Mouse (Mus musculus): Measurements from ENCODE around the gene Mei1.
A peak's percentile ranks its signal among the peaks of the same experiment; 100 is the strongest.

The Mei1 gene

DNA sequence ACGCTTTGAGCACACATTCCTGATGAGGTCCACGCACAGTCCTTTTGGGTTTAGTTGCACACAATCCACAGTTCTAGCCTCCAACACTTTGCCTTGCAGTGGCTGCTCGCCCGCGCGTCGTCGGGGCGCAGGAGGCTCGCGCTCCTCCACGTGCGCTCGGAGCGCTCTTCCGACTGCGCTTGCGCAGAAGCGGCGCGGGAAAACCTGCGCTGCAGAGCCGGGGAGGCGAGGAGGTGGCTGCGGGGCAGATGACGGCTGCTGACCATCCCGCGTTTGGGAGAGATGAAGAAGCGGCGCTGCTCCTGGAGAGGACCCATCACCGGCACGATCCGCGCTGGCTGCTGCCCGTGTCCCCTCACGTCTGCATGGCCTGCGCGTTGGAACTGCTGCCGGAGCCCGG, at the start of gene Mei1:
Gene Mei1, plus strand, starts transcription at position 99 of the 400 bp plus-strand sequence.
- peak; percentile 33 for DNase-seq (ENCODE audit: extremely low spot score, low spot score)

DNA sequence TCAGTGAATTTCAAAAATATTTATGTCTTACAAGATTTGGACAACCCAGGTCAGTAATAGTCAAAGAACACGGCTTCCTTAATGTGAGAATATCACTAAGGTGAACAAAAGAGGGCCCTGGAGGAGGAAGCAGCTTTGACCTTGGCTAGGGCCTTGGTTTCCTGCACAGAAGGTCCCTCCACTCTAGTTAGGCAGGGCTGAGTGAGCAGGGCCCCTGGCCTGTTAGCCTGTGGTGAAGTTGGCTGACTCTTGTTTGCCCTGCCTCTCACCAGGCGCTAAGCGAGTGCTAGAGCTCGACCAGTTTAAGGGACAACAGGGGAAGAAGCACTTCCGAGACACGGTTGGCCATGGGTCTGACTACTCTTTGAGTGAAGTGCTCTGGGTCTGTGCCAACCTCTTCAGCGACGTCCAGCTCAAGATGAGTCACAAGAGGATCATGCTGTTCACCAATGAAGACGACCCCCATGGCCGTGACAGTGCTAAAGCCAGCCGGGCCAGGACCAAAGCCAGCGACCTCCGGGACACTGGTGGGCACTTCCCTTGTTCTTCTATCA, 47.2 kb upstream of the Mei1 start:
- DNase-seq (ENCODE audit: extremely low spot score, low spot score), result no peak

DNA sequence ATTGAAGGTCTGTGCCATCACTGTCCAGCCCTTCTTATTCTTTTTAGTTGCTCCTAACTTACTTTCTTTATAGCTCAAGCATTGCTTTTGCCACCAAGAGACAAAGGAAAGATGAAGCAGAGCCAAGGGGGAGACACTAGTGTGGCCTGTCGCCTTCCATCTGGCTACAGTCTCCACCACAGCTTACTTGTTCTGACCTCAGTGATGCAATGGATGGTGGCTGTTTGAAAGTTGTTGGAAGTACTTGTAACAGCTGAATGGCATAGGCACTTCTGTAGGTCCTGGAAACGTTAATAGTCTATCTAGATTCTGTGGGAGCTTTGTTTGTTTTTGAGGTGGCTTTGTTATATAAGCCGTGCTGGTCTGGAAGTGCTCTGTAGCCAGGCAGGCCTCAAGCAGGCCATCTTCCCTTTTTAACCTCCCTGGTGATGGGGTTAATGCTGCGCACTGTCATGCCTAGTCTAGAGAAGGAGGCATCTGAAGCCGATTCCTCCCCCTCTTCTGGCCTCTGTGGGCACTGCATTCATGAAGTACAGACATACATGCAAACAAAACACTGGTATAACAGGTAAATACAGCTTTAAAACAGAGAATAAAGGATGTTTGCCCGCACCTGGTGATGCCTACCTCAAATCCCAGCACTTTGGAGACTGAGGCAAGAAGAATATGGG, 45.7 kb upstream of the Mei1 start:
- no peak for DNase-seq (ENCODE audit: extremely low spot score, low spot score)

DNA sequence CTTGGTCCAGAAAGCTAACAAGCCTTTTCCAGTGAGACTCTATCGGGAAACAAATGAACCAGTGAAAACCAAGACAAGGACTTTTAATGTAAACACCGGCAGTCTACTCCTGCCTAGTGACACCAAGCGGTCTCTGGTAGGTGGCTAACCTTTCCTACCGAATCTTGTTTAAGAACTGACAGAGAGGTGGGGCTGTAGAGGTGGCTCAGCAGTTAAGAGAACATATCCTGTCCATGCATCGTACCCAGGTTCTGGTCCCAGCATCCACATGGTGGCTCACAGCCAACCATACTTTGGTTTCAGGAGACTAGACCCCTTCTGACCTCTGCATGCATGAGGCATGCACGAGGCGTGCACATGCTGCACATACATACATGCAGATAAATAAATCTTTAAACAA, 42.5 kb upstream of the Mei1 start:
- DNase-seq (ENCODE audit: extremely low spot score, low spot score), result no peak

GRCm38 (mm10) chr15:82027726-82028125, 42.1 kb upstream of the Mei1 start:
- no peak for DNase-seq (ENCODE audit: extremely low spot score, low spot score)

DNA sequence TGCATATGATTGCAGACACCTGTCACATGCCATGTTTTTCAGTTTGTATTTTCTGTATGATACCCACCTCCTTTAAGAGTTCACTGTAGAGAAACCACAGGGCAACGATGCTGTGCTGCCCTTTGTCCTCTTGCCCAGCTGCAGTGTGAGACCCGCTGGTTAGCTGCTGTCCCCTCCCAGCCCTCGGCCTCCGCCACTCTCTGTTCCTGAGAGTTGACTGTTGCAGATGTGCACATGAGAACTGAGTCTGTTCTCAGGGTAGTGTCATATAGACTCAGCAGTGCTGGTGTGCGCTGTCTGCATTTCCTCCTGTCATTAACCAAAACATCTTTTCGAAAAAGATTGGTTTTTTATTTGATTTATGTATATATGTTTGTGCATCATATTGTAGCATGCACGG, 37.4 kb upstream of the Mei1 start:
- no peak for DNase-seq (ENCODE audit: extremely low spot score, low spot score)

DNA sequence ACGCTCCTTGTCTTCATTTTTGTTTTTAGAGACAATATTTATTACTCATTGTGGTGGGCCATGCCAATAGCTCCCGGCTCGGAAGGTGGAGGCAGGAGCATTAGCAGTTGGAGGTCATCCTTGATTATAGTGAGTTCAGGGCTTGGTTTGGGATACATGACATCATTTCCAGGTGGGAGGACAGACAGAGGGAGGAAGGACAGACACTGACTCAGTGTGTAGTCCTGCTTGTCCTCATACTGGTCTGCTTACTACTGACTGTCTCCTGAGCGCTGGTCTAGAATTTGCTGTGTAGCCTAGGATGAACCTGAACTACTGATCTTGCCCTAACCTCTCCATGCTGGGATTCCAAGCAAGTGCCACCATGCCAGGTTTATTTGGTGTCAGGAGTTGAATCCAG, 36.0 kb upstream of the Mei1 start, which contains the start of gene Desi1:
Gene Desi1, minus strand, starts transcription at position 101 of the 400 bp plus-strand sequence.
- DNase-seq (ENCODE audit: extremely low spot score, low spot score), result no peak

DNA sequence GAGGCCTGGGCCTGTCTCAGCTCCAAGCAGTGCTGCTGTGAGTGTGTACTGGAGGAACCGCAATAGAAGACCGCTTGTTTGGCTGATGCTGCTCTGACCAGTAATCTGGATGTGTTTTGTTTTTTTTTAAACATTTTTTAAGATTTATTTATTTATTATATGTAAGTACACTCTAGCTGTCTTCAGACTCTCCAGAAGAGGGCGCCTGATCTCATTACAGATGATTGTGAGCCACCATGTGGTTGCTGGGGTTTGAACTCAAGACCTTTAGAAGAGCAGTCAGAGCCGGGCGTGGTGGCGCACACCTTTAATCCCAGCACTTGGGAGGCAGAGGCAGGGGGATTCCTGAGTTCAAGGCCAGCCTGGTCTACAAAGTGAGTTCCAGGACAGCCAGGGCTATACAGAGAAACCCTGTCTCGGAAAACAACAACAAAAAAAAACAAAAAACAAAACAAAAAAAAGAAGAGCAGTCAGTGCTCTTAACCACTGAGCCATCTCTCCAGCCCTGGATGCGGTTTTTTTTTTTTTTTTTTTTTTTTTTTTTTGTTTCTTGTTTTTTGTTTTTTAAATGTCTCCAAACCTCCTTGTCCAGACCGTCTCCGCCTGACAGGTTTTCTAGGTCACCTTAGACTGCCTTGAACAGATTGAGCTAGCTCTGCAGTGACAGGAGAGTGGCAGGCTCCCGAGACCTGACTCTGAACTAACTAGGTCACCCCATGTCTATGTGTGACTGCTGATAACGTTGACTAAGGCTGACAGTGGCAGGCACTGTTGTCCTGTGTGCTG, 33.7 kb upstream of the Mei1 start:
- no peak for DNase-seq (ENCODE audit: extremely low spot score, low spot score)

DNA sequence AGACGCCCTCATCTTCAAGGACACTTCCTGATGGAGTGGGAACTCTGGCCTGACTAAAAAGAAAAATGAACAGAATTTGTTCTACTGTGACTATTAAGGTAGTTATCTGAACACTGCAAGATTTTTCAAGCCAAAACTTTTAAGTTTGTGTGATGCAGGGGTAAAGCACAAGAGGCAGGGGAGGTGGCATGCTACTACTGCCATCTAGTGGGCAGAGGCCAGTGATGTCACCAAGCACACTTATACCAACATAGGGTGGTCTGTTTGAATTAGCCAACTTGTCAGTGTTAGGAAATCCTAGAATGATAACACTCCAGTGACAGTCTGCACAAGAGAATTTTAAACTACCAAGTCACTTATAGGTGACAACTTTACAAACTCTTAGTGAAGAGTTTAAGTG, 29.1 kb upstream of the Mei1 start:
- DNase-seq (ENCODE audit: extremely low spot score, low spot score), result peak; percentile 46

DNA sequence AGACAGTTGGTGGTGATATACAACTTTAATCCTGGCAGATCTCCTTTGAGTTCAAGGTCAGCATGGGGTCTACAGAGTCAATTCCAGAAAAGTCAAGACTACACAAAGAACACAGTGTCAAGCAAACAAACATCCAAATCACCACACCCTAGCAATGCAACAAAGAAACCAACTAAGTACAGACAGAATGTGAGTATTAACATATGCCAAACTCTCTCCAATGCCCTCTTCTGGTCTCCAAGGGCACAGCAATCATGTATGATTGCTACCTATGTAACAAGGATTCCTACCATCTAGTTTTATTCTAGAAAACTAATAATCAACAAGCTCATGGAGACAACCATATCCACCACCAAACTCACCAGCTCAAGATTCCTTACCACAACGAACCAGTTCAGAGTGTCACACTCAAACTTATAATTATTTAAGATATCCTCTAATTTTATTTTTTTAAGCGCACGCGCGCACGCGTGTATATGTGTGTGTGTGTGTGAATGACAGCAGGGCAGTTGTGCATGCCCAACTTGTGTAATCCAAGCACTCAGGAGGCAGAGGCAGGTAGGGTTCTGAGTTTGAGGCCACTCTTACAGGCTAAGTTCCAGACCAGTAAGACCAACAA, 25.5 kb upstream of the Mei1 start:
- no peak for DNase-seq (ENCODE audit: extremely low spot score, low spot score)

DNA sequence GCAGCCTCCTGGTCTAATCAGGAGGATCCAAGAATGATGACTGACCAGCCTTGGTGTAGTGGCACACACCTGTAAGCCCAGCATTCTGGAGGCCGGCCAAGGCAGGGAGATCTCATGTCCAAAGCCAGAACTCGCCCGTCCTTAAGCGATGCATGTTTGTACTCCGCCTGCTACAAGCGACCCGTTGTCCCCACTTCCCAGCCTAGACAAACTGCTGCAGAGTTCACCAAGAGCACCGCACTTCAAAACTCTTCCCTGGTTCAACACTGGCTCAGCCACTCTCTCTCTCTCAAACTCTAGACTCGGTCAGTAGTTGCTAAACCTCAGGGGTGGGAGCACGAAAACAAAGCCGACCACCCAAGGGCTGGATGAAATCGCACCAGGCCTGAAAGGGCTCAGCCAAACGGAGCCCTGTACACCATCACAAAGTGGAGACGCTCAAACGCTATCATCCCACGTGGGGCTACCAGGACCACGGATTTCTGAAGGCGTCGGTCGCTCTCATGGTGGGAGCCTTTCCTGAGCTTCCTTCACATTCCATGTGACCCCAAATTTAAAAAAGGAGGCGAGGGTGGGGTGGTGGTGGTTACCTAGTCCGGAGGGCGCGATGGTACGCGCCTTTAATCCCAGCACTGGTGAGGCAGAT, 23.4 kb upstream of the Mei1 start:
- DNase-seq (ENCODE audit: extremely low spot score, low spot score), result no peak

DNA sequence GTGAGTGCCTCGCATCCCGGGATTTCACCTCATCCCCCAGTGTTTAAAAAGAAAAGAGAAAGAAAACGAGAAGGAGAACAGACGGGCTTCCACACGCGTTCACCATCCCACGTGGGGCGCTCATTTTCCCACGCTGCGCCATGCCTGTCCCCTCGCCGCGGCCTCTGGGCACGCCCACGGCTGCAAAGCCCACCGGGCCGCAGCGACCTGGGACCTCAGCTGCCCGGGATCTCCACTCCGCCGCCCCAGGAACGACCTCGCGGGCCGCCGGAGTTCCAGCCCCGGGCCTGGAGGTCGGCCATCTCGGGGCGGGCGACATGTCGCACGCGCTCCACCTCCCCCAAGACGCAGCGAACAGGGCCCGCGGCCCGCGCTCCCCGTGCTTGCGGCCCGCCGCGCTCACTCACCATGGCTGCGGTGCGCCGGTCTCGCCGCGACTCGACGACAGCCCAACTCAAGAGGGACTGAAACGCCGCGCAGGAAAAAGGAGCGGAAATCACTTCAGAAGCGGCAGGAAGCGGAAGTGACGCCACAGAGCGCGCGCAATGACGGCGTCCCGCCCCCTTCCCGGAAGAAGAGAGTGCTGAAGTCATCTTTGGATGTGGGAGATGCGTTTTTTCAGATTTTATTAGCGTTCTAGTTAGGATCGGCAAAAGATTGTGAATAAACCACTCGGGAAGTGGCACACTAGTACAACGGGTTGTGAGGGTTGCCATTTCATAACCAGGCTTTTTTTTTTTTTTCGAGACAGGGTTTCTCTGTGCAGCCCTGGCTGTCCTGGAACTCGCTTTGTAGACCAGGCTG, 22.5 kb upstream of the Mei1 start, which contains the start of gene Snu13:
Gene Snu13, minus strand, starts transcription at position 519 of the 804 bp plus-strand sequence.
- DNase-seq (ENCODE audit: extremely low spot score, low spot score), result peak; percentile 93

DNA sequence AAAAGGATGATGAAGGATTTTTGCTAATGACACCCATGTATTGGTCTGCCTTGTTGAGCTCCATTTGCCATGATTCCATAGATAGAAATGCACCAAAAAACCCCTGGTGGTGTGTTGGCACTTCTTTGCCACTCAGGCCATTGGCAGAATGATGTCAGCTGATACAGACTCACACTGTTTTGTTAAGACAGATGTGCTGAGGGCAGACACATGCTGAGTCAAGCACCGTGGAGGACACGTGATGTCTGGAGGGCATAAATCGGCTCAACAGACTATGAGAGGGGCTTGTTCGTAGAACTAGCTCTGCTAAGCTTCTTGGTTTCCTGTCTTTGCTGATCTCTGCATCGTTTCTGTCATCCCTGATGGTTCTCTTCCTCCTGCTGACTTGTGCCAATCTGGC, 17.3 kb upstream of the Mei1 start:
- no peak for DNase-seq (ENCODE audit: extremely low spot score, low spot score)

- DNase-seq (ENCODE audit: extremely low spot score, low spot score), result no peak
Measured at GRCm38 (mm10) chr15:82058719-82059201, 11.0 kb upstream of the Mei1 start, which contains the start of gene 4930407I10Rik. TSS of gene 4930407I10Rik (plus strand) at chr15:82059151.

- DNase-seq (ENCODE audit: extremely low spot score, low spot score), result no peak
Measured at GRCm38 (mm10) chr15:82063909-82064308, 5.9 kb upstream of the Mei1 start.

- DNase-seq (ENCODE audit: extremely low spot score, low spot score), result peak; percentile 59
Measured at GRCm38 (mm10) chr15:82065511-82065910, 4.3 kb upstream of the Mei1 start.

DNA sequence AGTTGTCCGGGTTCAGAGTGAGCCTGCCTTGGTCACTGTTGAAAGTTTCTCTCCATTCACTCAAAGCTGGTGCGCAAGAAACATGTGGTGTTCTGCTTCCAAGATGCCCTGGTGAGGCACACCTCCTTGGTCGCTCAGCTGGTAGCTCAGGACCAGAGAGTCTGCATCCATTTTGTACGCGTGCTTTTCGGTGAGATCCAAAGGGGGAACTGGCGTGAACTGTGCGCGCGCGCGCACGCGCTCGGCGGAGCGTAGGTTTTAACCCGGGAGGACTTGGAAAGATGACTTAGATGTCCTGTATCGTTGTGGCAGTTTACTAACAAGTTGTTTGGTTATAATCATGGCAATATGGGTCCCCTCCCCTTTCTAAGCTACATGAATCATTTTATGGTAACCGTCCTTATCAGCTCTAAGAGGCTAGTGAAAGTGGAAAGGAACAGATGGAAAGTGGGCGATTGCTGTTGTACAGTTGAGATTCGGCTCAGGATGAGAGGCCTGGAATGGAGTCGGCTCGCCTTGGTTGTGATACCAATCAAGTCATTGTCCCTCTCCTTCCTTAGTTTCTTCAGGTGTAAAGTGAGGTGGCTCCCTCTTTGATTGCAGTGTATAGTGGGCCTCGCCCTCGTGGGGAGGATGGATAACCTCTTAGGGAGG, 2.1 kb downstream of the Mei1 start:
- DNase-seq (ENCODE audit: extremely low spot score, low spot score), result no peak

GRCm38 (mm10) chr15:82073490-82073889, 3.7 kb downstream of the Mei1 start:
- DNase-seq (ENCODE audit: extremely low spot score, low spot score), result no peak

DNA sequence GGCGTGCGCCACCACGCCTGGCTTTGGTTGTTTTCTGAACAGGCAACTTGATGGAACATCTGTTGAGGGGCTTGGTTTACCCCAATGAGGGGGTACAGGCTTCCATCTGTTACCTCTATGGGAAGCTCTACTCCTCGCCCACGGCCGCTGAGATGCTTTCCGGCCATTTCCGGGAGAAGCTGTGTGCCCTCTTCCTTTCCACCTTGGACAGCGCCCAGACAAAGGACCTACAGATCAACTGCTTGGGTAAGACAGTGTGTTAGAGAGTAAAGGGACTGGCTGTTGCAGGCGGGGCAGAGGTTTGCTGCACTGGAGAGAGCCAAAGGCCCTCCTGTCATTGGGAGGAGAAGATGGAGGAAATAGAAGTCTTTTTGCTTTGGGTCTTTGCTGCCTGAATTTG, 10.1 kb downstream of the Mei1 start:
- no peak for DNase-seq (ENCODE audit: extremely low spot score, low spot score)

GRCm38 (mm10) chr15:82081161-82081560, 11.4 kb downstream of the Mei1 start:
- DNase-seq (ENCODE audit: extremely low spot score, low spot score), result peak; percentile 27

Data from neural tube, embryonic 10.5 days (tissue).